Mouse (Mus musculus): ENCODE results near the gene Nod1.

The Nod1 gene

GRCm38 (mm10) chr6:54883424-54883823 lies 89.0 kb downstream of the Nod1 start:
- DNase-seq (ENCODE audit: low spot score in 2 of 2) = no peak

DNA sequence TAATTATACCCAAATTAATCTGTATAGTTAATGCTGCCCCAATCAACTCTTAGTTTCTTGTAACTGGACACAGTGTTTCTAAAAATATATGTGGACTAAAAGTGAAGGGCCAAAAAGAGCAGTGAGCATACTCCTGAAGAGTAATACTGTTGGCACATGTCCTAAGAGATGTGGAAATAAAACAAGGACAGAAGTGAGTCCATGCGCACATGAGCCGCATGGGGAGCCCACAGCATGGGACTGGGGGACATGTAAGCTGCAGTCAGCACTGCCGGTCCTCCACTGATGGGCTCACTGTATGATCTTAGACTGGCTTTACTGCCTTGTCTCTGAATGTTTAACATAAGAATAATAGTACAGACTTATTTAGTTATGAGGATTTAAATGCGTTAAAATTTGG lies 92.3 kb downstream of the Nod1 start:
- no peak for DNase-seq (ENCODE audit: low spot score in 2 of 2)

DNA sequence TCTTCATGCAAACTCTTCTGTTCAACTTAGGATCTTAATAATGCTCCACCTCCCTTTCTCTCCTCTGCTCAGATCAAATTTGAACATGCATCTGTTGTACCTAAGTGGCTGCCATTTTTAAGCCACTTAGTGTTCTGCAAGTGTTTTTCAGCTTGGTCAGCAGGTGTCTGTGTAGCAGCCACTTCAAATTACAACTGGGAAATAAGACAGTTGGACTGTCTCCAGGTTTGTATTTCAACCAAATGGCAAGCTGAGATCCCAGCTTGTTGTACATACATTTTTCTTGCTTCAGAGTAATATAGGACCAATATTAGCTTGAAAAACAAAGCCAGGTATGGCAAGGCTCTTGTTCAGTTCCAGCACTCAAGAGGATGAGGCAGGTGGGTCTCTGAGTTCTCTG lies 93.9 kb downstream of the Nod1 start:
- DNase-seq (ENCODE audit: low spot score in 2 of 2) = no peak

DNA sequence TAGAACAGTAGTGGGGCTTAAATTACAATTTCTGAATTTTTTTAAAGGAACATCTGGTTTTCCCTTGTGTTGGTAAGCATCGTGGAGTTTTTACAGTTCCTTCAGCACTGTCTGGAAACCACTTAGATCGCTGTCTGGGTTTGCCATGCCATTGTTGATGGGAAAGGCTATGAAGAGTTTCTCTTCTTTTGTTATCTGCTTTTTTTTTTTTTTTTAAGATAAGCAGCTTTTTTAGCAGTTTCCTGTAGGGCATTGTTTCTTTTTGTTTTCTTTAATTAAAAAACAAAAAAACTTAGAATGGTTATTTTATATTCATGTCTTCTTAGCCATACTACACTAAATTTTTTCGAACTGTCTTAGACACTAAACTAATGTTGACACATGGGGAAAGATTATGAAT lies 94.8 kb downstream of the Nod1 start:
- no peak for DNase-seq (ENCODE audit: low spot score in 2 of 2)

- DNase-seq (ENCODE audit: low spot score in 2 of 2) = no peak
These were observed 95.6 kb downstream of the Nod1 start for GRCm38 (mm10) chr6:54876782-54877181.
